Mouse (Mus musculus): ENCODE data around the gene Mgea5. TPM values are rescaled to one million over a fixed set of nuclear protein-coding genes. Genes with fewer than 3 reads are reported as not detected.

Mgea5 gene
- polyA plus RNA-seq, 1 experiment from 2014 or later: 91.9 TPM

DNA sequence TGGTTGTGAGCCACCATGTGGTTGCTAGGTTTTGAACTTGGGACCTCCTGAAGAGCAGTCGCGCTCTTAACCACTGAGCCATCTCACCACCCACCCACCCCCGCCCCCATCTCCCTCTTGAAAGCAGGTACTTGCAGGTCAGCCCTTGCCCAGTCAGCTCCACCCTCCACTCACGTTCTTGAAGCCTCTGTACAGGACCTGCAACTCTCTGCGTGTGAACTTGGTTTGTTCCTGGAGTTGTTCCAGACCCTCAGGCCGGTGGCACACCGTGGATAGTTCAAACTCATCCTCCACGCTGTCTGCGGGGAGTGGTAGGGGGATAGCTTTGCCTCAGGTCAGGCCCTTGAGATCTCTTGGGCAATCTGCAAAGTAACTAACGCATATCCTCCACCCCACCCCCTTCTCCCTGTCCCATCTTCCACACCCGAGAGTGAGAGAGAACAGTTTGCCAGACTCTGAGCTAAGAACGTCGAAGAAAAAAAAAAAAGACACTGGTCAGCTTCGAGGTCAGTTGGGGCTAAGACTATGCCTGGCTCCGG lies 11.8 kb upstream of the Mgea5 start:
- H3K36me3 ChIP-seq: no peaks in the 10 kb centered on the region
- 24% methylated on average over 15 of the region's 15 CpGs for WGBS
- ATAC-seq (ENCODE audit: insufficient number of reproducible peaks, insufficient read depth, low FRiP score, low TSS enrichment): no peak
- H3K27ac ChIP-seq: no peak overlapping the region
- H3K9ac ChIP-seq: no peak overlapping the region
- H3K9me3 ChIP-seq: no peaks in the 10 kb centered on the region
- H3K4me1 ChIP-seq: peaks cover 11% of the 10 kb centered on the region; the same call in 1 of the 2 replicates
- 0 out of 2 replicates have a peak, but pooled peaks cover 3% of the 10 kb centered on the region for H3K27me3 ChIP-seq
- H3K4me3 ChIP-seq: no peak overlapping the region
- H3K4me2 ChIP-seq (replicated peaks): peak overlapping the region; percentile 48

DNA sequence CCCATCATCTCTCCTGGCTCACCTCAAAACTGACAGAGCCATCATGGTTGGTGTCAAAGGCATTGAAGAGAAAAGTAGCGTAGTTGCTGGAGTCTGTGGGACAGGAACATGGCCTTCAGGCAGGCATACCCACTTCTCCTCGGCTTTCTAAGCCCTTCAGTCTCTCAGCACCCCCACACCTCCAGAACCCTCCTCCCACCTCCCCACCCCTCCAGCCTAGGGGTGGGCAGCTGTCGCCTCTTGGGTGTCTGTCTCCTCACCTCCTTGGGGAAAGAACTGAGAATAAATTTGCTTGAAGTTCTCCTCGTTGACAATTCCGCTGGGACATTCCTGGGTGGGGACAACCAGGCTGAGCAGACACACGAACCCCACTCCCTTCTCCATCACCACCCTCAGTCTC lies 11.1 kb upstream of the Mgea5 start:
- no peak overlapping the region for H3K4me2 ChIP-seq (replicated peaks)
- H3K27ac ChIP-seq: no peak overlapping the region
- no peaks in the 10 kb centered on the region for H3K9me3 ChIP-seq
- 0 out of 2 replicates have a peak, but pooled peaks cover 3% of the 10 kb centered on the region for H3K27me3 ChIP-seq
- no peak overlapping the region for H3K9ac ChIP-seq
- 70% methylated on average over 6 of the region's 6 CpGs for WGBS
- no peaks in the 10 kb centered on the region for H3K36me3 ChIP-seq
- H3K4me1 ChIP-seq: peaks cover 11% of the 10 kb centered on the region; the same call in 1 of the 2 replicates
- ATAC-seq (ENCODE audit: insufficient number of reproducible peaks, insufficient read depth, low FRiP score, low TSS enrichment): no peak
- H3K4me3 ChIP-seq: no peak overlapping the region

DNA sequence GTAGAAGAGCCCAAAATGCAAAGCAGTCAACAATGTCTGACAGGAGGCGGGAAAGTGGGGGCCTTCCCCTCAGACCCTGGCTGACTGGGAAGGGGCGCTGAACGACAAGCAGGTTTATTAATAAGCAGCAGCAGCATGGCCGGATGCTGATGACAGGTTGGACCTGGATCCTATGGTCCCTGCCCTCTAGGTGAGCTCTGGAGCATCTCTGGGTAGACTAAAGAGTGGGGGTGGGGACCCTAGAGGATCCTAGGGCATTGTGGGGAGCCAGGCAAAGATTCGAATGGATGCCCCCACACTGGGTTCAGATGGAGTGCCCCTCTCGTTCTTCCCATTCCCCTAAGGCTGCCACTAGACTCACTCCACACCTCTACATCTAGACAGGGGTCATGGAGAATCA lies 8.8 kb upstream of the Mgea5 start:
- Histone ChIP-seq H3K9ac (no peak overlapping the region), H3K4me2 (replicated peaks) (no peak overlapping the region), H3K36me3 (no peaks in the 10 kb centered on the region), H3K9me3 (no peaks in the 10 kb centered on the region), H3K4me3 (no peak overlapping the region), H3K4me1 (peaks cover 11% of the 10 kb centered on the region; the same call in 1 of the 2 replicates), H3K27me3 (0 out of 2 replicates have a peak, but pooled peaks cover 3% of the 10 kb centered on the region), H3K27ac (no peak overlapping the region)
- 86% methylated on average over 6 of the region's 6 CpGs for WGBS
- ATAC-seq (ENCODE audit: insufficient number of reproducible peaks, insufficient read depth, low FRiP score, low TSS enrichment): no peak

DNA sequence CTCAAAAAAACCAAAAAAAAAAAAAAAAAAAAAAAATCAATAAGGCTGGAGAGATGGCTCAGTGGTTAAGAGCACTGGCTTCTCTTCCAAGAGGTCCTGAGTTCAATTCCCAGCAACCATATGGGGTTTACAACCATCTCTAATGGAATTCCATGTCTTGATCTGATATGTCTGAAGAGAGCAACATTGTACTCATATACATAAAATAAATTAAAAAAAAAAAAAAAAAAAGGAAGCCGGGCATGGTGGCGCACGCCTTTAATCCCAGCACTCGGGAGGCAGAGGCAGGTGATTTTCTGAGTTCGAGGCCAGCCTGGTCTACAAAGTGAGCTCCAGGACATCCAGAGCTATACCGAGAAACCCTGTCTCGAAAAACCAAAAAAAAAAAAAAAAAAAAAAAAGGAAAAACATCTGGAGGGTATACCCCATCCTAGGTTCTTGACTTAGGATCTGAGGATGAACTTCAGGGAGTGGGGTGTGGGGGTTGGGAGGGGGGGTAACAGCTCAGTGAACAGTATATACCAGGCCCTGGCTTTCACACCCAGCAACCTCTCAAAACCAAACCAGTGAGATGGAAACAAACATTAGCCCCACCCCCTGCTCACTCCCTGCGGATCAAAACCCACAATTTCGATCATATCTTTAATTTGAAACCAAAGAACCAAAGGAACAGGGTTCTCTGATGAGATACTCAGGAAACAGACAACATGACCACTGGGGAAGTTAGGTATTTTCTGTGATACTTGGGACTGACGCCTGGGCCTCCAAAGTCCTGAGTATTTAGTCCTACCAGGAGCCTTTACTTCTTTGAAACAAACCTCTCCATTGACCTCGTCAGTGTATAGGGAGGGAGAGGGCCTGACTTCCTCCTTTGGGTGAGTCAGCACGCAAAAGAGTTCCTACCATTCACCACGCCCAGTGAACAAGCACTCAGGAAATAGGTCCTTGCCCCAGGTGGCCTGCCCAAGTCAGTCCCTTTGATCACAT lies 6.5 kb upstream of the Mgea5 start:
- Histone ChIP-seq H3K4me3 (no peak overlapping the region), H3K9ac (no peak overlapping the region), H3K4me2 (replicated peaks) (no peak overlapping the region), H3K4me1 (peaks cover 4% of the 10 kb centered on the region; the same call in 1 of the 2 replicates), H3K27ac (no peak overlapping the region), H3K9me3 (no peaks in the 10 kb centered on the region), H3K36me3 (no peaks in the 10 kb centered on the region), H3K27me3 (no peaks in the 10 kb centered on the region)
- WGBS: 76% methylated on average over 13 of the region's 13 CpGs
- ATAC-seq (ENCODE audit: insufficient number of reproducible peaks, insufficient read depth, low FRiP score, low TSS enrichment): no peak

DNA sequence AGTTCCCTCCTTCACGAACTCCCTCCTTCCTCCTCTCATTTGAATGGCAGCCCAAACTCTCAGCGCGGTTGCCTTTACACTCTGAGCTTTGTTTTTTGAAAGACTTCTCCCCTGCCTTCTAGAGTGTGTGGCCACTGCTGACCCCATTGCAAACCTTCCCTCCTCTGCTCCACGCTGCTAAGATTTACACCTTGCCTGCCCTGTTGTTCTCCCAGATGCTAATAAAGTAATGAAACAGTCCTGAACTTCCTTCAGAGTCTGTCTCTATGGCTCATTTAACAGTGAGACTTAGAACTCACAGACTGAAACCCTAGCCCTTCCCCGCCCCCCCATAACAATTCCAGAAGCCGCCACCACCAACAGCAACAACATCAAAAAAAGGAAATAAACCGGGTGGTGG lies 5.7 kb upstream of the Mgea5 start:
- no peak overlapping the region for H3K27ac ChIP-seq
- 83% methylated on average over 7 of the region's 7 CpGs for WGBS

DNA sequence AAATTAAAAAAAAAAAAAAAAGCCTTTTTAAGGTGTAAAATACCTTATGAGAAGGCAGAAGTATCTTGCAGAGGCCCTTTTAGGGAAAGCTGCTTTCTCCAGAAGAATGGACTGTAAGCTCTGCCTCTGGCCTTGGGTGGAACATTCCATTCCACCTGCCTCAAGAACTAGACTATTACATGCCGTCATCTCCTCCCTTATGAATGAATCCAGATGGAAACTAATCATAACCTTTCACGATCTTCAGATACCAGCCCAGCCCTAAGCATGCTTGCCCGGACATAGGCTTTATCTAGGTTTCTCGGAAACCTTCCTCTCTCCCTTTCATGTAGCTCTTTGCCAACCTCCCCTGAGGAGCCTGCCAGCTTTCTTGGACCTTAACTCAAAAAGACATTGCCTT lies 4.7 kb upstream of the Mgea5 start:
- H3K36me3 ChIP-seq: no peaks in the 10 kb centered on the region
- peaks cover 4% of the 10 kb centered on the region; the same call in 1 of the 2 replicates for H3K4me1 ChIP-seq
- 61% methylated on average over 4 of the region's 4 CpGs for WGBS
- H3K27ac ChIP-seq: no peak overlapping the region
- no peaks in the 10 kb centered on the region for H3K27me3 ChIP-seq
- H3K9me3 ChIP-seq: no peaks in the 10 kb centered on the region
- H3K9ac ChIP-seq: no peak overlapping the region
- H3K4me3 ChIP-seq: no peak overlapping the region
- no peak for ATAC-seq (ENCODE audit: insufficient number of reproducible peaks, insufficient read depth, low FRiP score, low TSS enrichment)
- H3K4me2 ChIP-seq (replicated peaks): no peak overlapping the region

More for the DNA sequence above, 5.7 kb upstream of the Mgea5 start:
- no peak overlapping the region for H3K4me2 ChIP-seq (replicated peaks)
- no peak overlapping the region for H3K9ac ChIP-seq
- H3K9me3 ChIP-seq: no peaks in the 10 kb centered on the region
- no peak for ATAC-seq (ENCODE audit: insufficient number of reproducible peaks, insufficient read depth, low FRiP score, low TSS enrichment)
- H3K4me1 ChIP-seq: peaks cover 4% of the 10 kb centered on the region; the same call in 1 of the 2 replicates
- H3K27me3 ChIP-seq: no peaks in the 10 kb centered on the region
- H3K36me3 ChIP-seq: no peaks in the 10 kb centered on the region
- no peak overlapping the region for H3K4me3 ChIP-seq

DNA sequence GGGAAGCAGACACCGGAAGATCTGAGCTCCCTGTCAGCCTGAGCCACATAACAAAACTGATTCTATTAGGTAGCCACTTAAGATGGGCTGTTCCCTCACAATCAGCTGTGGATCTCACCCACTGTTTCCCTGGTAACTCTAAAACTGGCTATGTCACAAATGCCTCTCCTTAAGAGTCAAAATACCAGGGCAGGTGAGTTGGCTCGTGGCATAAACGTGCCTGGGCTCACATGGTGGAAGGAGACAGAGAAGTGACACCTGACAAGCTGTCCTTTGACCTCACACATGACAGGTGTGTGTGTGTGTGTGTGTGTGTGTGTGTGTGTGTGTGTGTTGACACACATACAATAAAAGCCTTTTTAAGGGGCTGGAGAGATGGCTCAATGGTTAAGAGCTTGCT lies 3.8 kb upstream of the Mgea5 start:
- no peak for ATAC-seq (ENCODE audit: insufficient number of reproducible peaks, insufficient read depth, low FRiP score, low TSS enrichment)
- Histone ChIP-seq H3K4me3 (no peak overlapping the region), H3K4me1 (no peaks in the 10 kb centered on the region), H3K27me3 (no peaks in the 10 kb centered on the region), H3K4me2 (replicated peaks) (no peak overlapping the region), H3K27ac (no peak overlapping the region), H3K9me3 (no peaks in the 10 kb centered on the region), H3K9ac (no peak overlapping the region), H3K36me3 (no peaks in the 10 kb centered on the region)
- 69% methylated on average over 3 of the region's 3 CpGs for WGBS

DNA sequence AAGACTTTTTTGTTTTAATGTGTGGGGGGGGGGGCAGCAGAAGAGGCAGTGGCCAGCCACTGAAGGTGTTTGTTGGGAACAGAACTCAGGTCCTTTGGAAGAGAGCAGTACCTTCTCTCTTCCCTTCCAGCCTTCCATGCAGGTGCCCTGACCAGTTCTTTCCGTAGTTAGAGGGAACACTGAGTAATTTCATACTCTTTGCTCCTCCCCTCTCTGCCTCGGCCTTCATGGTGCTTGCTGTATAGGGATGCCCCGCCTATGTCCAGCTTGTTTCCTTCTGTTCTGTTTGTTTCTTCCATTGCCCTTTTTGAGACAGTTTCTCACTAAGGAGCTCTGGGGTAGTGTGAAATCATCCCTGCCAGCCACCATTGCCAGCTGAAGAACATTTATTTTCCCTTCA lies 1.8 kb upstream of the Mgea5 start:
- Histone ChIP-seq H3K4me2 (replicated peaks) (no peak overlapping the region), H3K27me3 (no peaks in the 10 kb centered on the region), H3K4me3 (no peak overlapping the region), H3K9me3 (no peaks in the 10 kb centered on the region), H3K4me1 (peaks cover 17% of the 10 kb centered on the region), H3K27ac (no peak overlapping the region), H3K36me3 (0 out of 2 replicates have a peak, but pooled peaks cover 2% of the 10 kb centered on the region), H3K9ac (no peak overlapping the region)
- WGBS: 61% methylated on average over 3 of the region's 3 CpGs
- ATAC-seq (ENCODE audit: insufficient number of reproducible peaks, insufficient read depth, low FRiP score, low TSS enrichment): no peak

DNA sequence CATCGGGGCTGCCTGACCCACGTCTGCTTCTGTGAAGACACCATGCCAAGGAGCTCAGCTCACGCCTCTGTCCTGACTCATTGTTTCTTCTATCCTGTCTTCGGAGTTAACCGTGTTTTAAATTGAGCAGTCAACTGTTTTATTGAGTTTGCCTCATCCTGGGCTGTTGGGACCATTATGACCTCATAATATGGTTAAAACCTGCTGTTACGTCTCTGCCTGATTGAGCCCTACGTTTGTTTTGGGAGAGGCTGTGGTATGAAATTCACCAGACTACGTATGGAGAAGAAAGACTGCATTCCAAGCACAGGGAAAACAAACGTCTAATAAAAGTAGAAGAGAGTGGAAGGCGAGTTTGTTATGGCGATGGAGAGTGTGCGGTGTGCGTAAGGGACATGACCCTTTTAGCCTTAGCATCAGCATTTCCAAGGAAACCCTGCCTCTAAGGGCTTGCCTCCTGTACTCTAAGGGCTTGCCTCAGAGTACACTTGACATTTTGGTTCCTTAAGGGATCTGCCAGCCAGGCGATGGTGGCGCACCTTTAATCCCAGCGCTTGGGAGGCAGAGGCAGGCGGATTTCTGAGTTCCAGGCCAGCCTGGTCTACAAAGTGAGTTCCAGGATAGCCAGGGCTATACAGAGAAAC lies 418 bp upstream of the Mgea5 start:
- peak overlapping the region; percentile 78 for H3K27ac ChIP-seq
- peaks cover 14% of the 10 kb centered on the region; the same call in 1 of the 2 replicates for H3K36me3 ChIP-seq
- H3K4me1 ChIP-seq: peaks cover 20% of the 10 kb centered on the region
- no peaks in the 10 kb centered on the region for H3K9me3 ChIP-seq
- H3K9ac ChIP-seq: peak overlapping the region; percentile 58
- H3K4me2 ChIP-seq (replicated peaks): peak overlapping the region; percentile 61
- no peaks in the 10 kb centered on the region for H3K27me3 ChIP-seq
- 30% methylated on average over 17 of the region's 17 CpGs for WGBS
- ATAC-seq (ENCODE audit: insufficient number of reproducible peaks, insufficient read depth, low FRiP score, low TSS enrichment): no peak; the same call in 1 of the 2 replicates
- H3K4me3 ChIP-seq: peak overlapping the region; percentile 99

DNA sequence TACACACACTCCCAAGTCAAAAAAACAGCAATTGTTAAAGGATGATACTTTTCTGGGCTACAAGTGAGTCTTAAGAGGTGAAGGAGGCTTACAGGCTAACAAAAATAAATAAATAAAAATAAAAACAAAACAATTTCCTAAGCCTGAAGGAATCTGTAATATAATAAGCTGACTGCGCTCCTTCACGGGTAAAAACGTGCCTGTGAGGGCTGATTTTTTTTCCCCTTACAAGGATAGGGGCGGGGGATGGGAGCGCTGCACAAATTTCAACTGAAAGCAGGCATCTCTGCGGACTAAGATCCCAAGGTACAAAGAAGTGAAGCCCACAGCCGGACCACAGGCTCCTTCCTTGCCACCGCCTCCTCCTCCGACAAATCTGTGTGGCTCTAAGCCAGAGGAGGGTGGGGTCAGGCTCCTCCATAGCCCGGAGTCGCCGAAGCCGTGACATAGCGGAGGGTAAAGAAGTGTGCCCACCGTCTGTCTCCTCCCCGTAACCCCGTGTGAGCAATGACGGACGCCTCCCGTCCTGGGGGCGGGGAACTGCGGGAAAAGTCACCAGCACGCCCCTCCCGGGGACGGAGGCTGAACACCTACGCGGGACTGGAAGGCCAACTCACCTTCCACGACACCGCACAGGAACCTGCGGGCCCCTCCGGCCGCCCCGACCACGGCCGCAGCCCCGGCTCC lies 1.2 kb downstream of the Mgea5 start:
- H3K27ac ChIP-seq: peak overlapping the region; percentile 99
- peaks cover 27% of the 10 kb centered on the region for H3K36me3 ChIP-seq
- ATAC-seq (ENCODE audit: insufficient number of reproducible peaks, insufficient read depth, low FRiP score, low TSS enrichment): peak; percentile 35; the same call in 1 of the 2 replicates
- peaks cover 20% of the 10 kb centered on the region for H3K4me1 ChIP-seq
- peak overlapping the region; percentile 99 for H3K9ac ChIP-seq
- WGBS: under 1% methylated on average over 36 of the region's 36 CpGs
- peak overlapping the region; percentile 99 for H3K4me3 ChIP-seq
- H3K4me2 ChIP-seq (replicated peaks): peak overlapping the region; percentile 70
- no peaks in the 10 kb centered on the region for H3K27me3 ChIP-seq
- no peaks in the 10 kb centered on the region for H3K9me3 ChIP-seq

DNA sequence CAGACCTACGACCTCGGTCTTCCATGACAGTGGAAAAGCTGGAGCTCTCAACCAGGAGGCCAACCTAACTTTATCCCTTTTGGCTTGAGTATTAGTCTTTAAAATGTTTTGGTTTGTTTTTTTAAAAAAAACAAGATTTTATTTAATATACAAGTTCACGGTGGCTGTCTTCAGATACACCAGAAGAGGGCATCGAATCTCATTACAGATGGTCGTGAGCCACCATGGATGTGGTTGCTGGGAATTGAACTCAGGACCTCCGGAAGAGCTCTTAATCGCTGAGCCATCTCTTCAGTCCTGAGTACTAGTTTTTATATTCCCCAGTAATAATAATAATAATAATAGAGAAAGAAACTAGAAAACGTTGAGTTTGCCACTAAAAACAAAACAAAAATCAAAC lies 2.0 kb downstream of the Mgea5 start:
- Histone ChIP-seq H3K4me2 (replicated peaks) (peak overlapping the region; percentile 70), H3K27ac (no peak overlapping the region), H3K36me3 (peaks cover 34% of the 10 kb centered on the region), H3K4me1 (peaks cover 20% of the 10 kb centered on the region), H3K9ac (peak overlapping the region; percentile 99), H3K27me3 (no peaks in the 10 kb centered on the region), H3K4me3 (peak overlapping the region; percentile 99), H3K9me3 (no peaks in the 10 kb centered on the region)
- WGBS: 66% methylated on average over 8 of the region's 8 CpGs
- no peak for ATAC-seq (ENCODE audit: insufficient number of reproducible peaks, insufficient read depth, low FRiP score, low TSS enrichment)
